6 mouse cellular contexts compared by ENCODE assay signal in the genomic region with DNA sequence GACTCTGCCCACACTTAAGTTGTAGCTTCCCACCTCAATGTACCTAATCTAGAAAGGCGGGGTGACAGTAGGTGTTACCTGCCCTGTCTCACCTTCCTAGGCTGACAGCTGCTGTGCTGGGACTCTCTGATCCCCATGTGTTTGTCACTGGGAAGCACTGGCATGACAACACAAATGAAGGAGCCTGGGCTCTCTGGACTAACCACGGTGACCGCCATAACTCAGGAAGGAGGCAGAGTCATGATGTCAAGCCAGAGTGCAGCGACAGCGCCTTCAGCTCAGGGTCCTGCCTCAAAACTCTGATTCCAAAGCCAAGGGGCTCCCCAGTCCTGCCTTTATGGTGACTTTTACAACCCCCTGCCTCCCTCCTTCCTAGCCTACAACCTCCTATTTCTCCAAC.
"Had no signal": no experiment of that assay in that cellular context is flagged by ENCODE, and none has a peak within 500 bp of the region (broad histone marks: within the 10 kb centered on the region; RNA-seq: fewer than 3 reads in every experiment).

No protein-coding gene starts in this region.

- DNase-seq: kidney, adult 11 months; kidney, postnatal 10 days; kidney, postnatal 4 days; thymus, postnatal 25 days had no signal

- H3K4me3 ChIP-seq: limb, embryonic 12.5 days; midbrain, embryonic 13.5 days had no signal

- H3K27ac ChIP-seq: limb, embryonic 12.5 days; midbrain, embryonic 13.5 days had no signal
